Mouse (Mus musculus) CH12.LX (cell line): Measurements from ENCODE around the gene Upf2. TPM values are rescaled to one million over a fixed set of nuclear protein-coding genes. Genes with fewer than 3 reads are reported as not detected.

Experiments
- DNase-seq: peaks from one replicate; pipeline ENCODE4 v3.0.0-alpha.2; 2013; ENCODE audit errors: extremely low read depth
- H3K27ac ChIP-seq: 2 replicates; pipeline ENCODE4 v1.5.1; 2012; ENCODE audit warnings: low read depth, mild to moderate bottlenecking, control low read depth, moderate library complexity; ENCODE audit not compliant: insufficient read depth
- H3K27me3 ChIP-seq: replicated peaks from 2 replicates; pipeline ENCODE3; 2012; ENCODE audit warnings: inconsistent platforms
- H3K36me3 ChIP-seq, 2 experiments: replicated peaks in 1 of 2; 2 replicates each; pipeline versions ENCODE3 to v1.6.1; 2012; ENCODE audit warnings: inconsistent platforms in 1 of 2, low read length in 1 of 2, mild to moderate bottlenecking in 1 of 2, mixed read lengths in 1 of 2, moderate library complexity in 1 of 2; ENCODE audit not compliant: control insufficient read depth in 1 of 2, insufficient read depth in 1 of 2
- H3K4me1 ChIP-seq, 2 experiments: 2 replicates each; pipeline ENCODE4 v1.6.1; 2012; ENCODE audit warnings: inconsistent platforms in 1 of 2, moderate library complexity in 1 of 2; ENCODE audit not compliant: insufficient read depth in 2 of 2, control insufficient read depth in 1 of 2
- H3K4me2 ChIP-seq: 2 replicates; pipeline ENCODE4 v1.6.1; 2012; ENCODE audit warnings: low read depth, mild to moderate bottlenecking, control low read depth; ENCODE audit not compliant: poor library complexity, insufficient read depth, severe bottlenecking
- H3K4me3 ChIP-seq, 3 experiments: fragments of 150-350 bp in 1 of 3; sonication (generic) in 1 of 3; replicated peaks in 1 of 3; 2 replicates each; pipeline versions ENCODE3 to v1.5.1; 2011 to 2012; ENCODE audit warnings: low read depth in 2 of 3, low read length in 2 of 3, mild to moderate bottlenecking in 2 of 3, moderate library complexity in 2 of 3, control low read depth in 1 of 3, improper control_type of control experiment in 1 of 3, inconsistent platforms in 1 of 3, mixed read lengths in 1 of 3; ENCODE audit not compliant: poor library complexity in 1 of 3
- H3K79me2 ChIP-seq: replicated peaks from 2 replicates; pipeline ENCODE4 v1.6.1; 2012; ENCODE audit warnings: mild to moderate bottlenecking, moderate library complexity; ENCODE audit not compliant: control insufficient read depth, poor library complexity, insufficient read depth, severe bottlenecking; ENCODE audit errors: extremely low read depth
- H3K9ac ChIP-seq: 2 replicates; pipeline ENCODE4 v1.6.1; 2012; ENCODE audit warnings: low read depth, mild to moderate bottlenecking, control low read depth, moderate library complexity; ENCODE audit not compliant: insufficient read depth
- H3K9me3 ChIP-seq: replicated peaks from 2 replicates; pipeline ENCODE3; 2012; ENCODE audit warnings: low read length, inconsistent platforms, mixed read lengths
- BHLHE40 ChIP-seq: IDR thresholded peaks from 2 replicates; pipeline ENCODE4 v1.6.1; 2011; ENCODE audit warnings: mild to moderate bottlenecking, low read depth, low read length, improper control_type of control experiment
- CHD1 ChIP-seq: IDR thresholded peaks from 2 replicates; pipeline ENCODE4 v1.6.1; 2012; ENCODE audit warnings: low read depth, low read length, improper control_type of control experiment, inconsistent platforms
- CHD2 ChIP-seq: IDR thresholded peaks from 2 replicates; pipeline ENCODE4 v1.6.1; 2011; ENCODE audit warnings: low read length, improper control_type of control experiment
- E2F4 ChIP-seq: IDR thresholded peaks from 2 replicates; pipeline ENCODE4 v1.6.1; 2011; ENCODE audit warnings: low read depth, low read length, improper control_type of control experiment; ENCODE audit not compliant: insufficient replicate concordance
- ELF1 ChIP-seq: IDR thresholded peaks from 2 replicates; pipeline ENCODE4 v1.6.1; 2014; ENCODE audit warnings: low read depth, mild to moderate bottlenecking, inconsistent platforms, low read length, improper control_type of control experiment
- EP300 ChIP-seq: IDR thresholded peaks from 2 replicates; pipeline ENCODE4 v1.6.1; 2011; ENCODE audit warnings: low read length, improper control_type of control experiment
- ETS1 ChIP-seq: conservative IDR thresholded peaks from 2 replicates; pipeline ENCODE4 v1.6.1; 2012; ENCODE audit warnings: low read depth, mild to moderate bottlenecking, inconsistent platforms, low read length, improper control_type of control experiment, moderate library complexity
- GABPA ChIP-seq: IDR thresholded peaks from 2 replicates; pipeline ENCODE4 v1.6.1; 2012; ENCODE audit warnings: low read depth, low read length, improper control_type of control experiment, inconsistent platforms; ENCODE audit not compliant: insufficient replicate concordance
- HCFC1 ChIP-seq: IDR thresholded peaks from 2 replicates; pipeline ENCODE4 v1.6.1; 2012; ENCODE audit warnings: low read depth, mild to moderate bottlenecking, inconsistent platforms, low read length, improper control_type of control experiment
- IRF4 ChIP-seq: IDR thresholded peaks from 2 replicates; pipeline ENCODE4 v1.6.1; 2014; ENCODE audit warnings: low read depth, mild to moderate bottlenecking, inconsistent platforms, low read length, improper control_type of control experiment
- JUN ChIP-seq: IDR thresholded peaks from 2 replicates; pipeline ENCODE4 v1.6.1; 2011; ENCODE audit warnings: low read depth, mild to moderate bottlenecking, low read length, improper control_type of control experiment, moderate library complexity; ENCODE audit not compliant: insufficient read depth
- MAFK ChIP-seq: IDR thresholded peaks from 2 replicates; pipeline ENCODE4 v1.6.1; 2011; ENCODE audit warnings: low read length, improper control_type of control experiment; ENCODE audit not compliant: insufficient replicate concordance
- MAX ChIP-seq: IDR thresholded peaks from 2 replicates; pipeline ENCODE4 v1.6.1; 2011; ENCODE audit warnings: low read length, improper control_type of control experiment
- MAZ ChIP-seq: IDR thresholded peaks from 2 replicates; pipeline ENCODE4 v1.6.1; 2012; ENCODE audit warnings: low read depth, mild to moderate bottlenecking, inconsistent platforms, low read length, improper control_type of control experiment, moderate library complexity
- MEF2A ChIP-seq: IDR thresholded peaks from 2 replicates; pipeline ENCODE4 v1.6.1; 2014; ENCODE audit warnings: low read depth, mild to moderate bottlenecking, inconsistent platforms, low read length, improper control_type of control experiment, borderline replicate concordance
- MXI1 ChIP-seq: IDR thresholded peaks from 2 replicates; pipeline ENCODE4 v1.6.1; 2011; ENCODE audit warnings: mild to moderate bottlenecking, low read depth, low read length, improper control_type of control experiment
- NRF1 ChIP-seq: IDR thresholded peaks from 2 replicates; pipeline ENCODE4 v1.6.1; 2014; ENCODE audit warnings: low read depth, mild to moderate bottlenecking, inconsistent platforms, low read length, improper control_type of control experiment, moderate library complexity
- POLR2A ChIP-seq: IDR thresholded peaks from 2 replicates; pipeline ENCODE4 v1.6.1; 2011; ENCODE audit warnings: low read depth, mild to moderate bottlenecking, improper control_type of control experiment, low read length
- POLR2AphosphoS2 ChIP-seq: IDR thresholded peaks from 2 replicates; pipeline ENCODE4 v1.6.1; 2011; ENCODE audit warnings: low read depth, low read length, improper control_type of control experiment
- RAD21 ChIP-seq: IDR thresholded peaks from 2 replicates; pipeline ENCODE4 v1.6.1; 2011; ENCODE audit warnings: low read depth, mild to moderate bottlenecking, low read length, improper control_type of control experiment, moderate library complexity
- RCOR1 ChIP-seq: conservative IDR thresholded peaks from 2 replicates; pipeline ENCODE4 v1.6.1; 2012; ENCODE audit warnings: low read depth, mild to moderate bottlenecking, inconsistent platforms, low read length, improper control_type of control experiment
- SIN3A ChIP-seq: IDR thresholded peaks from 2 replicates; pipeline ENCODE4 v1.6.1; 2012; ENCODE audit warnings: low read length, improper control_type of control experiment, inconsistent platforms
- TBP ChIP-seq: conservative IDR thresholded peaks from 2 replicates; pipeline ENCODE4 v1.6.1; 2011; ENCODE audit warnings: low read depth, low read length, improper control_type of control experiment
- TCF12 ChIP-seq: IDR thresholded peaks from 2 replicates; pipeline ENCODE4 v1.6.1; 2014; ENCODE audit warnings: low read depth, mild to moderate bottlenecking, inconsistent platforms, low read length, improper control_type of control experiment
- USF1 ChIP-seq: IDR thresholded peaks from 2 replicates; pipeline ENCODE4 v1.6.1; 2014; ENCODE audit warnings: low read depth, mild to moderate bottlenecking, inconsistent platforms, low read length, improper control_type of control experiment
- ZC3H11A ChIP-seq: IDR thresholded peaks from 2 replicates; pipeline ENCODE4 v1.6.1; 2012; ENCODE audit warnings: low read depth, mild to moderate bottlenecking, inconsistent platforms, low read length, improper control_type of control experiment
- ZKSCAN1 ChIP-seq: IDR thresholded peaks from 2 replicates; pipeline ENCODE4 v1.6.1; 2012; ENCODE audit warnings: low read depth, inconsistent platforms, low read length, improper control_type of control experiment, borderline replicate concordance
- ZMIZ1 ChIP-seq: IDR thresholded peaks from 2 replicates; pipeline ENCODE4 v1.6.1; 2012; ENCODE audit warnings: low read depth, mild to moderate bottlenecking, inconsistent platforms, low read length, improper control_type of control experiment
- dilution Hi-C: fragments of 300-500 bp; cut with MboI; formaldehyde crosslinking; loops from 2 replicates; pipeline ENCODE4 v1.14.3; 2020; ENCODE audit warnings: low sequenced_read_pairs; ENCODE audit not compliant: extremely low pct_unique_long_range_greater_than_20kb, extremely low pct_ligation_motif_present
- in situ Hi-C: fragments of 300-500 bp; cut with MboI; formaldehyde crosslinking; loops from 3 replicates; pipeline ENCODE4 v1.14.3; 2019; ENCODE audit warnings: low sequenced_read_pairs, low pct_ligation_motif_present, low pct_unique_long_range_greater_than_20kb, mixed read lengths
- polyA plus RNA-seq: library from polyadenylated mRNA; unstranded; fragments of >175 nt; gene quantifications from 2 replicates; pipeline ENCODE4 v1.2.1, GENCODE M21; 2012; ENCODE audit warnings: low read depth; ENCODE audit not compliant: insufficient read length
- total RNA-seq, 2 experiments: library from RNA; depleted of rRNA; stranded (reverse); fragments of 300-350 nt in 1 of 2; fragments of >200 nt in 1 of 2; gene quantifications; 2 replicates each; pipeline ENCODE4 v1.2.3; 2012 to 2014

The Upf2 gene
- total and polyA plus RNA-seq, 3 experiments, result 9.3 to 27.0 (median 13.4) TPM

DNA sequence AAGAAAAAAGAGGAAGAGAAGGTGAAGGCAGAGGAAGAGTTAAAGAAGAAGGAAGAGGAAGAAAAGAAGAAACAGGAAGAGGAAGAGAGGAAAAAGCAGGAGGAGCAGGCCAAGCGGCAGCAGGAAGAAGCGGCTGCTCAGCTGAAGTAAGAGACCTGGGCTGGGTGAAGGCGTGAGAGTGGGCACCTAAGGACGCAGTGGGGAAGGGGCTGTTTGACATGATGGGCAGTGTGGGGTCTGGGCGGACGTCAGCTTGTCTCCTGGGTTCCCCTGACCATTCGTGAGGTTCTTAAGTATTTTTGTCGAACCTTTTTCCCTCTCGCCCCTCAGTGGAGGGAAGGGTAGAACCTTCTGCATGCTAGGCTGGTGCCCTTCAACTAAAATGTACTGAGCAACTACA, 6.4 kb downstream of the Upf2 start:
- Histone ChIP-seq H3K4me1 (peaks cover 2 to 29% of the 10 kb centered on the region in 2 experiments; a peak in 1 of 4 replicates), H3K4me3 (no peak overlapping the region), H3K4me2 (no peak overlapping the region), H3K27me3 (no peaks in the 10 kb centered on the region), H3K9ac (no peak overlapping the region), H3K36me3 (peaks cover 31 to 62% of the 10 kb centered on the region in 2 experiments), H3K9me3 (no peaks in the 10 kb centered on the region), H3K79me2 (peaks cover 29% of the 10 kb centered on the region), H3K27ac (no peak overlapping the region)
- no peak for DNase-seq
- in situ Hi-C loops (no loop called here), dilution Hi-C loops (no loop called here)
- TF ChIP-seq MAFK (no peak), ZMIZ1 (no peak), GABPA (no peak), TCF12 (no peak), RAD21 (no peak), MXI1 (no peak), SIN3A (no peak), MEF2A (no peak), ZC3H11A (no peak), EP300 (no peak), USF1 (no peak), MAZ (no peak), TBP (no peak), ZKSCAN1 (no peak), BHLHE40 (no peak), E2F4 (no peak), CHD2 (no peak), POLR2A (no peak), IRF4 (no peak), JUN (no peak)

- Histone ChIP-seq H3K79me2 (peaks cover 14% of the 10 kb centered on the region), H3K27me3 (no peaks in the 10 kb centered on the region), H3K4me2 (no peak overlapping the region), H3K9me3 (no peaks in the 10 kb centered on the region), H3K9ac (no peak overlapping the region), H3K4me1 (peaks cover 0 to 16% of the 10 kb centered on the region in 2 experiments; a peak in 1 of 4 replicates), H3K4me3 (no peak overlapping the region), H3K36me3 (peaks cover 39 to 68% of the 10 kb centered on the region in 2 experiments), H3K27ac (no peak overlapping the region)
- no peak for DNase-seq
- in situ Hi-C loops, result no loop called here
- dilution Hi-C loops, result no loop called here
- no peak for TF ChIP-seq ZMIZ1
- TF ChIP-seq CHD1, result no peak
- no peak for TF ChIP-seq MAZ
- TF ChIP-seq RCOR1, result no peak
- no peak for TF ChIP-seq EP300
- TF ChIP-seq MAX, result no peak
- no peak for TF ChIP-seq NRF1
- TF ChIP-seq POLR2A, result no peak
- no peak for TF ChIP-seq ELF1
- TF ChIP-seq ETS1, result no peak
- no peak for TF ChIP-seq HCFC1
- TF ChIP-seq POLR2AphosphoS2, result no peak
- no peak for TF ChIP-seq ZKSCAN1
These were observed 11.0 kb downstream of the Upf2 start for GRCm38 (mm10) chr2:5962265-5962664.
